Mouse (Mus musculus) kidney, postnatal 14 days (tissue): ENCODE results near the gene Rsph1.

ENCODE experiments used
- DNase-seq: peaks from one replicate; pipeline ENCODE4 v3.0.0; 2022; ENCODE audit warnings: mixed read lengths

Rsph1 gene

GRCm38 (mm10) chr17:31276922-31277918 is at the start of gene Rsph1:
Gene Rsph1 (minus strand): TSS chr17:31277383.
- DNase-seq, result peak; percentile 99

GRCm38 (mm10) chr17:31326220-31326852 is 49.2 kb upstream of the Rsph1 start:
- DNase-seq, result no peak

- DNase-seq, result peak; percentile 42
Observed at GRCm38 (mm10) chr17:31325451-31326219, 48.5 kb upstream of the Rsph1 start.

- DNase-seq, result no peak
Observed at GRCm38 (mm10) chr17:31324227-31324626, 47.0 kb upstream of the Rsph1 start.

- no peak for DNase-seq
Observed at GRCm38 (mm10) chr17:31323379-31323778, 46.2 kb upstream of the Rsph1 start.

- DNase-seq, result peak; percentile 54
Observed at GRCm38 (mm10) chr17:31322446-31322845, 45.3 kb upstream of the Rsph1 start.

- no peak for DNase-seq
Observed at GRCm38 (mm10) chr17:31321425-31321824, 44.2 kb upstream of the Rsph1 start.

GRCm38 (mm10) chr17:31318906-31319767 is 42.0 kb upstream of the Rsph1 start:
- DNase-seq, result no peak

- no peak for DNase-seq
Observed at GRCm38 (mm10) chr17:31317521-31318272, 40.5 kb upstream of the Rsph1 start.

GRCm38 (mm10) chr17:31316998-31317397 is 39.8 kb upstream of the Rsph1 start:
- no peak for DNase-seq

GRCm38 (mm10) chr17:31315993-31316392 is 38.8 kb upstream of the Rsph1 start:
- no peak for DNase-seq

GRCm38 (mm10) chr17:31315046-31315792 is 38.0 kb upstream of the Rsph1 start:
- no peak for DNase-seq

GRCm38 (mm10) chr17:31312648-31313047 is 35.5 kb upstream of the Rsph1 start:
- no peak for DNase-seq

GRCm38 (mm10) chr17:31311047-31311446 is 33.9 kb upstream of the Rsph1 start:
- DNase-seq, result no peak

- no peak for DNase-seq
Observed at GRCm38 (mm10) chr17:31309281-31309793, 32.2 kb upstream of the Rsph1 start.

- DNase-seq, result no peak
Observed at GRCm38 (mm10) chr17:31308291-31308816, 31.2 kb upstream of the Rsph1 start.

- DNase-seq, result no peak
Observed at GRCm38 (mm10) chr17:31307756-31308155, 30.6 kb upstream of the Rsph1 start.

- no peak for DNase-seq
Observed at GRCm38 (mm10) chr17:31305776-31306120, 28.6 kb upstream of the Rsph1 start.

- DNase-seq, result peak; percentile 70
Observed at GRCm38 (mm10) chr17:31304895-31305775, 28.0 kb upstream of the Rsph1 start.
